Mouse (Mus musculus) heart, postnatal 25 days (tissue): ENCODE results near the gene Tmem59. TPM values are rescaled to one million over a fixed set of nuclear protein-coding genes. Genes with fewer than 3 reads are reported as not detected.

Source experiments
- DNase-seq: peaks from one replicate; pipeline ENCODE4 v3.0.0; 2022; ENCODE audit warnings: low spot score
- intact Hi-C: fragments of 180-260 bp; cut with DNase I; formaldehyde crosslinking; loops from one replicate; pipeline ENCODE4 v1.15.1; 2025
- total RNA-seq, 2 experiments: library from RNA; stranded (reverse); gene quantifications; 2 replicates each; pipeline ENCODE4 v1.2.3; 2021

The Tmem59 gene
- total RNA-seq, 2 experiments from 2014 or later, result 114 to 137 TPM

DNA sequence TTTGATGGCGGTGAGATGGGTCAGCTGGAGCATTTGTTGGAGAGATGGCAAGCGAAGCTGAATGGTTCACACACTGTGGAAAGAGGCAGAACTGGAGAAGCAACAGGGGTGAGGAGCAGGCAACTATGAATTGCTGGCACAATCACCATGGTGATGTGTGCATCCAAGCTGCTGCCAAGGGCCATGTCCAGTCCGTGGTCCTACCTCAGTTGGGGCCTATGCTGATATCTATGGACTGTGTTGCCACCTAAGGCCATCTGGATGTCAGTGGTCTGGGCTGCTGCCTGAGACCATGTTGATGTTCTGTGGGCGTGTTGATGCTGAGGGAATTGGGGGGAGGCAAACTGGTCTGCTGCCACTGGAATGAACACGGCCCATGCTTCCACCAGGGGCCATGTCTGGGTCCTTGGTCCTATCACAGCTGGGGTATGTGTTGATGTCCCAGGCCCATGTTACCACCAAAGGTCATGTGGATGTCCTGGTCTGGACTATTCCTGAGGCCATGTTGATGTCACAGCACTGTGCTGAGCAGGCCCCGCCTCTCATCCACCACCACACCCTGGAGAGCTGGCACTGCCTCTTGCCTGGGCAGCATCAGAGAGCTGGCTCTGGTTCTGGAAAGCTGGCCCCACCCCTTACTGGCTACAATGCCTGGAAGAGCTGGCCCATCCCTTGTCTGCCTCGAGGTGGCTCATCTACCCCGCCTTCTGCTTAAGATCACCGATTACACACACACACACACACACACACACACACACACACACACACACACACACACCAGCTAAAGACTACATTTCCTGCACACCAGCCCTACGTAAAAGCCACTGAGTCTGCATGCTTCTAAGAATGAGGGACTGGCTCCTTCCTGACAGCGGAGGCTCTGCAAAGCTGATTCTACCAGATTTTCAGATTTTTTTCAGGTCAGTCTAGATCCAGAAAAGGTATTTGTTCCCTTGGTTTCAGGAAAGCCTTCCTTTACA lies 45.3 kb downstream of the Tmem59 start:
- intact Hi-C loops, result no loop called here
- DNase-seq, result peak; percentile 65

DNA sequence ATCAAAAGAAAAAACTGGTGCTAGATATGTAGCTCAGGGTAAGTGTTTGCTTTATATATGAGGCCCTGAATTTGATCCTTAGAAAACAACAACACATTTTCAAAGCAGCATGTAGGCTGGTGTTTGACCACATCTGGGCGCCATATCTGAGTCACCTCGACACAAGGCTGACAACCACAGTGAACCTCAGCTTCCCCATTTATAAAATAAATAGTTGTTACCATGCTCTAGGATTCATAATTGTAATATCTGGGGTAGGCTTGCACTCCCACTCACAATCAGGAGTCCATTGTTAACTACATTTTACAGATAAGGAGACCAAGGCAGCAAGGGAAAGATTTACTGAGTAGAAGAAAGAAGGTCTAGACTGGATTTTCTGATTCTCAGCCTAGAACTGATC lies 48.1 kb downstream of the Tmem59 start:
- intact Hi-C loops, result no loop called here
- DNase-seq, result no peak

DNA sequence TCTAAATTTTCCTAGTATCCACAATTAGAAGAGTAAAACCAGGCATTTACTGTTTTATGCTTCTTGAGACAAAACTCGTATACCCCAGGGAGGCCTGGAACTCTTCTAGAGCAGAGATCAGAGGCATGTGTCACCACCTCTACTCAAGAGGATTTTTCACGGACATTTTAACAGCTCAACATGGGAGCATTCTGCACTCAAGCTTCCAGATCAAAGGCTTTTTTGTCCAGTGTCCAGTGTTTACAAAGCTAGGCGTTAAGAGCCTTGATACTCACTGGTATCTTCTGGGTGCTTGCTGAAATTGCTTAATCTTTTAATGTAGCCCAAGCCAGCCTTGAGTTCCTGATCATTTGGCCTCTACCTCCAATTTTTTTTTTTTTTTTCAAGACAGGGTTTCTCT lies 54.0 kb downstream of the Tmem59 start:
- intact Hi-C loops, result no loop called here
- DNase-seq, result no peak

DNA sequence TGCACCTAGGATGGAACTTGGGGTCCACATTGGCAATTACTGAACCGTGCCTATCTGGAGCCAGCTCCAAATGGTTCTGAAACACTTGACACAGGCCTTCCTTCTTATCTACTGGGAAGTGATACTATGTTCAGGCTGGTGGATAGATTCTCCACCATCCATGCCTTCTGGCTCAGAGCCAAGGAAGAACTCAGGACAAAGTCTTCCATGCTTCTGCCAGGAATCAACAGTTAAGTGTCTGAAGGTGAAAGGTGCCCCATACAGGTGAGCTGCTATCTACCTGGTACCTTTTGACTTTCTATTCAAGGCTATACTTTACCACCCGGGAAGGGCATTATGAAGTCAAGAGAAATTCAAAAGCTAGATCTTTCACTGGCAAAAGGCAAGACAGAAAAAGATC lies 60.1 kb downstream of the Tmem59 start:
- DNase-seq, result no peak
- intact Hi-C loops, result no loop called here

DNA sequence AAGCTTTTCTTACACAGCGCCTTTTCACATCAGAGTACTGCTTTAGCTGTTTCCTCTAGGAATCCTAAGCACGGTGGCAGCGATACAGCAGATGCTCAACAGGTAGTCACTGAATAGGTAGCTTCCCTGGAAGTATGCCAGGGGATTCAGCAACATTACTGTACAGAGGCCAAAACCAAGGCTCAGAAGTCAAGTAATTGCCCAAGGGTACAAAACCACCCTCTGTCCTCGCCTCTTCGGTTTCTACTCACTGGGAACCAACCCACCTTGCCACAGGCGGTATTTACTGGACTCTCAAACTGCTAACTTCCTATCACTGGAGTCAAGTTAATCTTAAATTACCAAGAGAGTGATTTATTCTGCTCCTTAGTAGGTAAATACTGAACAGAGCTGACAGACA lies 62.0 kb downstream of the Tmem59 start:
- no peak for DNase-seq
- intact Hi-C loops, result no loop called here

DNA sequence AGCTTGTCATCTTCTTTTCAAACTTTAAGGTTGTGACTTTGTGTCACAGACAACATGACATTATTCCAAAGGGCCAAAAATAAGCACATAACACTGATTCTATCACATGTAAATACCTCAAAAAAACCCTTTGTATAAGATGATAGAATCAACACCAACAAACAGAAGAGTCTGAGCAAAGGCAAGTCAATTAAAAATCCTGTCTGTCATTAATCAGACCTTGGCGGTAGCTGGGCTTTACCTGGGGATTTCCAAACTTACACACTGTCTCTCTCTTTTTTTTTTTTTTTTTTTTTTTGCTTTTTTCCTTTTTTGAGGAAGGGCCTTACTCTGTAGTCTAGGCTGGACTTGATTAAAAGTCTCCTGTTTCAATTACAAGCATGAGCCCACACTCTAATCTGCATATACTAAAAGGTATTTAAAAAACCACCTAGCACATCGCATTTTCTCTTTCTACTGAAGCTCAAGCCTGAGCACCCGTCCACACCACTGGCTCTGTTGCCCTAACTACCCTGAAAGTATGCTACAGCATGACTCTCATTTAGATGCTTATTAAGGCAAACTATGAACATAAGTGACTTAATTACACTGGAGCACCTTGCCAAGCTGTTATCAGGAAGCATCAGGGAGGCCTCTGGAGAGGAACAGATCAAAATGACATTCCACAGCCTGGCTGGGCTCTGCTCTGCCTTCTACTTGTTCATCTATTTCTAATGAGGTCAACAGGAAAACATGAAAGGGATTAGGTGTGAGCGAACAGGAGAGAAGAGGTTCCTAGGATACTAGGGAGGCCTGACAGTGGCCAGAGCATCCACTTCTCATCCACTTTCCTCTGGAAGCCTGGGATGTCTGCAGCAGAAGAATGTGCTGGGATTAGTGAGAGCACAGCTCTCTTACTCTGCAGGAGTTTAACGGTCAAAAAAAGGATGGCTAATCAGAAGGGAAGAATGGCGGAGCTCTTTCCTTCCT lies 65.5 kb downstream of the Tmem59 start:
- DNase-seq, result no peak
- intact Hi-C loops, result no loop called here

DNA sequence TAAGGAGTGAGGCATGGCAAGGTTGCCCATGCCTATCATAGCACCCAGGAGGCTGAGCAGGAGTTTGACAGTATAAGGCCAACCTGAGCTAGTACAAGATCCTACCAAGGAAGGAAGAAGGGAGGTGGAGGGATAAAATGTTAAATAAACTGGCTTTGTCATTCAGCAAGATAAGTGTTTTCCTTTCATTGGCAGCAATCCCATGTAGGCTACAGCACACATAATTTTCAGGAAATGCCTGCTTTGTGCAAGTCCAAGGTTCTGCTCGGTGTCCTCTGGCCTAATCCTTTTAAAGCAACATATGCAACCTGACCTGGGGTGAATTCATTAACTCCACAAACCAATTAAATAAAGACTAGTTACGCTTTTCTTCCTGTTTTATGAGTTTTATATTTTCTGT lies 67.2 kb downstream of the Tmem59 start:
- intact Hi-C loops, result no loop called here
- DNase-seq, result no peak

DNA sequence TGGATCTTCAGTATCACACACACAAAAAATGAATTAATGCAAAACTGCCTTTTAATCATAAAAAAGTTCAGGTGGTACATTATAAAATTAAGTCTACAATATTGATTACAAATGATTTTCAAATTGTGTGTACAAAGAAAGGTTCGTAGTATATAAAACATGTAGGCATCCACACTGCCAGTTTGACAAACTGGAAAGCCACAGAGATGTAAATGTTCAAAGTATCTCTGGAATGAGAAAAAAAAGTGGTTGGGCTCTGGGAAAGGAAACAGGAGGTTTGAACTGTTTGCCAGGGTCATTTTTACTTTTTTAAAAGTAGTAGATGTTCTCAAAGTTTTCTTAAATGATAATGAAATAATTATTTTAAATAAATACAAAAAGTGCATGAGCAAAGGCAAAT lies 67.8 kb downstream of the Tmem59 start:
- no peak for DNase-seq
- intact Hi-C loops, result no loop called here

DNA sequence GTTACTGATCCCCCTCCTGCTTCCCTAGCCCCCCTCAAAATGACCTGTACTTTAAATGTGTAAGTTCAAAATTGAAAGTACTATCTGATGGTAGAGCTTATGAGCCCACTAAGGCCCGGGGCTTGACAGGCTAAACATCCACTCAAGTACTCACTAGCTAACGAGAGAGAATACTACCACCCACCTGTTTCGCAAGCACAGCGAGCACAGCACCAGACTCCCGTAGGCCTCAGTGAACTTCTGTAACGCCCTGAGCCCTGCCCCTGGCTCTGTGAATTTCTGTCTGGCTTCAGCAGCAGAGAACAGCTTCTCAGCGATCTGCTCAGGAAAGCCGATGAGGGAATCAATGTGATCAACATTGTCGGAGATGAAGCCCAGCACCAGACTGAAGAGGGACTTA lies 68.9 kb downstream of the Tmem59 start:
- intact Hi-C loops, result no loop called here
- DNase-seq, result no peak

DNA sequence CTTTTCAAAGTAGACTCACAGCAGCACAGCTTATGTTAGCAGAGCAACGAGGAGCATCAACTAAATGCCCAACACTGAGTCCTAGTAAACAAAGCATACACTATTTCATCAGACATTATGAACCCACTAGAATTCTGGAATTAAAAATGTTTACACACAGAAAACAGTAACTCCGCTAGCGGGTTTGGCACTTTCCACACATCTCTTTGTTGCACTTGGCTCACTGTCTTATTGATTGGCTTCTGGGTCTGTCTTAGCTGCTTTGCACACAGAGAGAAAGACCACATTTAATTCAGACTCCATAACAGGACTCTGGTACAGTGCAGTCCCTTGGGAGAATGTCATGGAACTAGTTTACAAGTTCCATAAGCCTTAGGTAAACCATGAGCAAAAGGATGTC lies 69.9 kb downstream of the Tmem59 start:
- intact Hi-C loops, result no loop called here
- DNase-seq, result no peak

DNA sequence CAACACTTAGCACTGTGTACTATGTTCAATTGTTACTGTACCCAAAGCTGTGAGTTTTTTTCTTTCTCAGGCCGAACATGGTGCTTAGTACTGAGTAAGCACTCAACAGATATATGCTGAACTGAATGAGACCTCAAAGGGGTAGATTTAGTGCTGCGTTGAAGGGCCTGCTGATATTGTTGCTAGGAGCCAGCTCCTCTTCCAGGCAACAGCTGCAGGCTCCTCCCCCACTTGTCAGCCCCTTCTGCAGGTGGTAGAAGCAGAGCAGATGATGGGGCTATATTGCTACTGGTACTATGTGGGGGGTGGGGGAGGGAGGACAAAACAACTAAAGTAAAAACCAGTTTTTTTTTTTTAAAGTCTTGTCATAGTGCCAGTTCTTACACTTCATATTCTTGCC lies 71.3 kb downstream of the Tmem59 start:
- intact Hi-C loops, result no loop called here
- DNase-seq, result no peak

DNA sequence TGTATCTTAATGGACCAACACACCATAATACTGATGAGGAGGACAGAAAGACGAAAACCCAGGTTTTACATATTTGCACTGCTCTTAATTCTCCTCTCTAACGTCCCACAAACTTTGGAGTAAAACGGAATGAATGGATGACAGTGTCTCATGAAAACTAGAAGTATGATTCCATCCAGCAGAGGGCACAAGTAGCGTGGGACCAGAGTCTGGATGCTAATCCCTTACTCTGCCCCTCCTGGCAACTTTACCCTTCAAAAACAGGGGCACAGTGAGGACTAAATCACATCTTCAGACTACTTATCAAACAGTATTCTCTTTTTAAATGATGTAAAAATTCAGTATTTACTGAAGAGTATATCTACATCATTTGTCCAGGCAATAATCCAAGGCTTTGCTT lies 72.3 kb downstream of the Tmem59 start:
- intact Hi-C loops, result loop anchor here (2.0 to 5.0 kb wide), 2 partner anchors 98 to 117 kb away; partner anchors contain the start of gene Ndc1
- DNase-seq, result no peak

Other genes starting within 250 kb of the Tmem59 start
- gene Mrpl37, start 111.5 kb upstream of the Tmem59 start, total RNA-seq, result 100 to 1,000 TPM; 110 to 111 TPM
- gene Cyb5rl, start 111.4 kb upstream of the Tmem59 start, total RNA-seq, result 10 to 100 TPM; 14.2 to 17.8 TPM
- not detected for gene Cdcp2, start 81.5 kb upstream of the Tmem59 start, total RNA-seq
- 10 to 100 TPM; 10.7 to 14.2 TPM for gene Tceanc2, start 717 bp downstream of the Tmem59 start, total RNA-seq
- not detected for gene Ldlrad1, start 30.8 kb downstream of the Tmem59 start, total RNA-seq
- gene Lrrc42, start 75.1 kb downstream of the Tmem59 start, total RNA-seq, result 10 to 100 TPM; 10.7 to 13.3 TPM
- gene Hspb11, start 75.2 kb downstream of the Tmem59 start, total RNA-seq, result 10 to 100 TPM; 10.5 to 13.0 TPM
- not detected for gene Dio1, start 128.8 kb downstream of the Tmem59 start, total RNA-seq
- gene Yipf1, start 136.0 kb downstream of the Tmem59 start, total RNA-seq, result 10 to 100 TPM; 20.7 to 22.3 TPM
- gene Ndc1, start 189.4 kb downstream of the Tmem59 start, total RNA-seq, result 10 to 100 TPM; 12.3 to 12.4 TPM